Mouse (Mus musculus) embryonic stem cell, embryonic (primary cell): ENCODE measurements around the gene Mfsd13b.

ENCODE experiments used
- CTCF ChIA-PET, 4 experiments: fragments of 300-600 bp in 2 of 4; fragments of 350-600 bp in 2 of 4; sonication (Branson Sonifier 250); formaldehyde crosslinking; loops; one replicate each; lab custom pipeline; 2022; ENCODE audit warnings: inconsistent platforms in 2 of 4; lab: Charles Lee
- POLR2A ChIA-PET, 4 experiments: fragments of 300-600 bp in 2 of 4; fragments of 350-600 bp in 2 of 4; sonication (Branson Sonifier 250); formaldehyde crosslinking; loops; one replicate each; lab custom pipeline; 2022; ENCODE audit warnings: antibody characterized with exemption in 4 of 4, inconsistent platforms in 1 of 4; lab: Charles Lee

Gene Mfsd13b

GRCm38 (mm10) chr7:120970112-120970511 is 12.2 kb upstream of the Mfsd13b start:
- ChIA-PET CTCF (no interaction called here), POLR2A (interaction anchor here in 2 of 4 experiments (0.6 to 2.1 kb wide), 2 partner anchors 9 to 12 kb away, joined by 3 to 9 read pairs; partner anchors contain the start of genes Cdr2 (in 1 of the 2) and Mfsd13b (in 1 of the 2))

- POLR2A ChIA-PET, result interaction anchor here in 3 of 4 experiments (0.8 to 0.9 kb wide), 3 partner anchors 10 to 16 kb away, joined by 3 to 6 read pairs (median 5); partner anchors contain the start of genes Mfsd13b (in 2 of the 3) and Cdr2 (in 1 of the 3)
- CTCF ChIA-PET, result interaction anchor here in 3 of 4 experiments (0.5 to 0.7 kb wide), 4 partner anchors 149 to 560 kb away, joined by 3 read pairs; no protein-coding TSS in a partner anchor
Measured at GRCm38 (mm10) chr7:120972471-120972870, 9.8 kb upstream of the Mfsd13b start.

GRCm38 (mm10) chr7:120974001-120974400 is 8.3 kb upstream of the Mfsd13b start:
- CTCF ChIA-PET, result no interaction called here
- POLR2A ChIA-PET, result interaction anchor here in 1 of 4 experiments (0.6 to 2.6 kb wide), 4 partner anchors 9 to 19 kb away, joined by 3 to 8 read pairs (median 7); partner anchors contain the start of genes Cdr2 and Mfsd13b

GRCm38 (mm10) chr7:120977063-120977462 is 5.2 kb upstream of the Mfsd13b start:
- CTCF ChIA-PET, result interaction anchor here in 1 of 4 experiments (0.6 kb wide), 1 partner anchor 80 kb away, joined by 7 read pairs; no protein-coding TSS in a partner anchor
- POLR2A ChIA-PET, result interaction anchor here in 3 of 4 experiments (0.5 to 2.1 kb wide), 5 partner anchors 10 to 86 kb away, joined by 3 to 6 read pairs (median 4); no protein-coding TSS in a partner anchor

- CTCF ChIA-PET, result no interaction called here
- POLR2A ChIA-PET, result interaction anchor here in 1 of 4 experiments (1.3 to 1.5 kb wide), 2 partner anchors 13 to 37 kb away, joined by 3 to 4 read pairs; no protein-coding TSS in a partner anchor
Measured at GRCm38 (mm10) chr7:120980041-120980440, 2.3 kb upstream of the Mfsd13b start.

GRCm38 (mm10) chr7:120980931-120981924 is 1.1 kb upstream of the Mfsd13b start:
- ChIA-PET CTCF (no interaction called here), POLR2A (interaction anchor here in 3 of 4 experiments (1.2 to 3.3 kb wide), 11 partner anchors 10 to 286 kb away, joined by 3 to 27 read pairs (median 4); partner anchors contain the start of genes Mettl9 (in 1 of the 3) and Polr3e (in 1 of the 3))

GRCm38 (mm10) chr7:120982968-120983367 is 659 bp downstream of the Mfsd13b start:
- CTCF ChIA-PET, result no interaction called here
- POLR2A ChIA-PET, result interaction anchor here in 3 of 4 experiments (0.6 to 3.3 kb wide), 39 partner anchors 8 to 1036 kb away, joined by 3 to 27 read pairs (median 5); partner anchors contain the start of genes Mettl9 (in 1 of the 3), Polr3e (in 1 of the 3) and Uqcrc2 (in 1 of the 3)

- POLR2A ChIA-PET, result interaction anchor here in 3 of 4 experiments (0.7 to 1.8 kb wide), 5 partner anchors 9 to 650 kb away, joined by 3 to 8 read pairs (median 4); partner anchors contain the start of genes Cdr2 (in 3 of the 3) and Mfsd13b (in 3 of the 3)
Measured at GRCm38 (mm10) chr7:120991191-120991590, 8.9 kb downstream of the Mfsd13b start.

GRCm38 (mm10) chr7:120999021-120999530 is 16.8 kb downstream of the Mfsd13b start:
- POLR2A ChIA-PET, result interaction anchor here in 1 of 4 experiments (1.6 to 2.4 kb wide), 2 partner anchors 17 to 41 kb away, joined by 5 to 6 read pairs; partner anchors contain the start of genes Cdr2 and Mfsd13b
- CTCF ChIA-PET, result no interaction called here

More at GRCm38 (mm10) chr7:120991191-120991590, 8.9 kb downstream of the Mfsd13b start:
- CTCF ChIA-PET, result no interaction called here

GRCm38 (mm10) chr7:121000065-121000822 is 17.9 kb downstream of the Mfsd13b start:
- POLR2A ChIA-PET, result interaction anchor here in 1 of 4 experiments (1.0 to 2.4 kb wide), 3 partner anchors 12 to 39 kb away, joined by 3 to 6 read pairs (median 5); partner anchors contain the start of genes Cdr2 and Mfsd13b
- CTCF ChIA-PET, result interaction anchor here in 2 of 4 experiments (0.7 to 0.8 kb wide), 3 partner anchors 14 to 120 kb away, joined by 3 to 5 read pairs (median 5); no protein-coding TSS in a partner anchor

GRCm38 (mm10) chr7:121001879-121002278 is 19.6 kb downstream of the Mfsd13b start:
- CTCF ChIA-PET, result no interaction called here
- POLR2A ChIA-PET, result interaction anchor here in 1 of 4 experiments (1.9 kb wide), 1 partner anchor 20 kb away, joined by 4 read pairs; the partner anchor contains the start of genes Cdr2 and Mfsd13b

- ChIA-PET POLR2A (interaction anchor here in 1 of 4 experiments (0.6 to 1.9 kb wide), 2 partner anchors 20 to 127 kb away, joined by 3 to 4 read pairs; partner anchors contain the start of genes Cdr2 and Mfsd13b), CTCF (no interaction called here)
Measured at GRCm38 (mm10) chr7:121002407-121002928, 20.2 kb downstream of the Mfsd13b start.

- CTCF ChIA-PET, result interaction anchor here in 1 of 4 experiments (0.6 kb wide), 1 partner anchor 515 kb away, joined by 5 read pairs; no protein-coding TSS in a partner anchor
- POLR2A ChIA-PET, result no interaction called here
Measured at GRCm38 (mm10) chr7:121003793-121004418, 21.6 kb downstream of the Mfsd13b start.

GRCm38 (mm10) chr7:121011794-121012689 is 29.7 kb downstream of the Mfsd13b start:
- ChIA-PET POLR2A (interaction anchor here in 3 of 4 experiments (0.6 to 3.7 kb wide), 7 partner anchors 11 to 379 kb away, joined by 3 to 15 read pairs (median 3); partner anchors contain the start of genes Mfsd13b (in 2 of the 3), Cdr2 (in 1 of the 3) and Mettl9 (in 1 of the 3)), CTCF (interaction anchor here in 2 of 4 experiments (0.5 to 0.7 kb wide), 4 partner anchors 147 to 931 kb away, joined by 3 to 6 read pairs (median 3); no protein-coding TSS in a partner anchor)

GRCm38 (mm10) chr7:121014486-121014885 is 32.2 kb downstream of the Mfsd13b start:
- CTCF ChIA-PET, result interaction anchor here in 2 of 4 experiments (0.6 to 1.1 kb wide), 2 partner anchors 179 to 188 kb away, joined by 3 read pairs; no protein-coding TSS in a partner anchor

More at GRCm38 (mm10) chr7:121014486-121014885, 32.2 kb downstream of the Mfsd13b start:
- POLR2A ChIA-PET, result interaction anchor here in 1 of 4 experiments (3.7 kb wide), 1 partner anchor 19 kb away, joined by 15 read pairs; the partner anchor contains the start of gene Mettl9
